Mouse (Mus musculus) liver, adult 2 months (tissue): ENCODE results near the gene Hhex. TPM values are rescaled to one million over a fixed set of nuclear protein-coding genes. Genes with fewer than 3 reads are reported as not detected.

Source experiments
- DNase-seq: peaks from one replicate; pipeline ENCODE4 v3.0.0-alpha.2; 2011; ENCODE audit warnings: low read depth, low spot score; ENCODE audit errors: extremely low read depth
- H3K27ac ChIP-seq: fragments of 200-500 bp; replicated peaks from 2 replicates; pipeline ENCODE4 v1.5.1; 2012; ENCODE audit warnings: low read depth, mild to moderate bottlenecking, control low read depth, inconsistent platforms, low read length; ENCODE audit not compliant: insufficient read depth
- H3K27me3 ChIP-seq: fragments of 200-500 bp; 2 replicates; pipeline ENCODE4 v1.6.1; 2012; ENCODE audit warnings: mild to moderate bottlenecking, moderate library complexity, low read length, inconsistent platforms; ENCODE audit not compliant: control insufficient read depth, insufficient read depth
- H3K36me3 ChIP-seq: fragments of 200-500 bp; 2 replicates; pipeline ENCODE4 v1.6.1; 2012; ENCODE audit warnings: low read length, inconsistent platforms; ENCODE audit not compliant: control insufficient read depth, insufficient read depth
- H3K4me1 ChIP-seq: fragments of 200-500 bp; 2 replicates; pipeline ENCODE4 v1.6.1; 2011; ENCODE audit warnings: low read length; ENCODE audit not compliant: control insufficient read depth, insufficient read depth
- H3K4me3 ChIP-seq: fragments of 200-500 bp; 2 replicates; pipeline ENCODE4 v1.5.1; 2011; ENCODE audit warnings: low read depth, mild to moderate bottlenecking, control low read depth, low read length, moderate library complexity; ENCODE audit not compliant: insufficient read depth
- H3K79me2 ChIP-seq: fragments of 200-500 bp; 2 replicates; pipeline ENCODE4 v1.6.1; 2012; ENCODE audit warnings: inconsistent platforms, mild to moderate bottlenecking, low read length, moderate library complexity; ENCODE audit not compliant: control insufficient read depth, insufficient read depth
- H3K9ac ChIP-seq: fragments of 200-500 bp; 2 replicates; pipeline ENCODE4 v1.6.1; 2012; ENCODE audit warnings: low read depth, mild to moderate bottlenecking, control low read depth, inconsistent platforms, low read length
- CTCF ChIP-seq: fragments of 200-500 bp; IDR thresholded peaks from 2 replicates; pipeline ENCODE4 v1.5.1; 2011; ENCODE audit warnings: low read depth, low read length, control low read depth
- POLR2A ChIP-seq: fragments of 200-500 bp; IDR thresholded peaks from 2 replicates; pipeline ENCODE4 v1.6.1; 2011; ENCODE audit warnings: low read length, control low read depth; ENCODE audit not compliant: insufficient read depth; ENCODE audit errors: extremely low read depth
- WGBS: fragments of 180-500 bp; shearing (Covaris S2); methylation state at CpG from one replicate; pipeline ENCODE4 v1.1.7; 2018; 5-methylcytosine and 5-hydroxymethylcytosine counted together
- polyA plus RNA-seq: library from polyadenylated mRNA; depleted of rRNA; stranded (reverse); fragments of >200 nt; gene quantifications from 2 replicates; pipeline ENCODE4 v1.2.3, GENCODE M21; 2012
- total RNA-seq: library from RNA; depleted of rRNA; stranded (reverse); fragments of >200 nt; gene quantifications from 2 replicates; pipeline ENCODE4 v1.2.3, GENCODE M21; 2014

Hhex gene
- total and polyA plus RNA-seq, 2 experiments: 15.9 to 107 TPM

DNA sequence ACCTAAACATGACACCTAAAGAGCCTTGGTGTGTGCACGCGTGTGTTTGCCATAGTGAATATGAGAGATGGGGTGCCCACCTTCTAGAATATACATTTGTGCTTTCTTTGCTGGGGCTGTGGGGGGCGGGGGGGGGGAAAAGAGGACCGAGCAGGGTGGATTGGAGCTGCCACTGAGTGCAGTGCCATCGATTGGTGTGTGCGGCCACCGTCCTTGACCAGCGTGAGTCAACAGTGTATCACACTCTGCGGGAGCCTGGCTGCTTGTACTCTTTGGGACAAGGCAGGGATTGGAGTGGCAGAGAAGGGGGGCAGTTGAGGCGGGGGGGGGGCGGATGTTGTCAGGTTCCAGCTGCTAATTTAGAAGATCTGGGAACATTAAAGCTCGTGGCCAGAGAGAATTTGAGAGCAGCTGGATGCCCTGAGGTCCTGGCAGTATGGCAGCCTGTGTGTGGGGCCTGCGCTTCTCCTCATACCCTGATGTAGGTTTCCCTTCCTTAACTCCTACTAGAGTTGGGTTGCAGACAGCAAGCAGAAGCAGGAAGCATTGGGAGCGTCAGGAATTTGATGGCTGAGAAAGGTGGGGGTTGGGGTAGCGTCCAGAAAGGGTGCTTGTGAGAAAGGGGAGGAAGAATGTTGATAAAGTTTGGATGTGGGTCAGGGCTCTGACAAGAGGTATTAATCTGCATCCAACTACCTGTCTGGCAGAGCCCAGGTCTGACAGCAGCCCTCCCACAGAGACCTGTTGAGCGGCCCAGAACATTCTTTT is 6.3 kb downstream of the Hhex start:
- Histone ChIP-seq H3K4me3 (no peak overlapping the region), H3K9ac (peak overlapping the region; percentile 30), H3K36me3 (peaks cover 28% of the 10 kb centered on the region), H3K79me2 (no peaks in the 10 kb centered on the region), H3K4me1 (peaks cover 34% of the 10 kb centered on the region), H3K27ac (peak overlapping the region; percentile 83), H3K27me3 (no peaks in the 10 kb centered on the region)
- whole genome bisulfite sequencing: 37% methylated on average over 16 of the region's 16 CpGs
- peak; percentile 85 for DNase-seq
- TF ChIP-seq POLR2A: no peak
- TF ChIP-seq CTCF: no peak

DNA sequence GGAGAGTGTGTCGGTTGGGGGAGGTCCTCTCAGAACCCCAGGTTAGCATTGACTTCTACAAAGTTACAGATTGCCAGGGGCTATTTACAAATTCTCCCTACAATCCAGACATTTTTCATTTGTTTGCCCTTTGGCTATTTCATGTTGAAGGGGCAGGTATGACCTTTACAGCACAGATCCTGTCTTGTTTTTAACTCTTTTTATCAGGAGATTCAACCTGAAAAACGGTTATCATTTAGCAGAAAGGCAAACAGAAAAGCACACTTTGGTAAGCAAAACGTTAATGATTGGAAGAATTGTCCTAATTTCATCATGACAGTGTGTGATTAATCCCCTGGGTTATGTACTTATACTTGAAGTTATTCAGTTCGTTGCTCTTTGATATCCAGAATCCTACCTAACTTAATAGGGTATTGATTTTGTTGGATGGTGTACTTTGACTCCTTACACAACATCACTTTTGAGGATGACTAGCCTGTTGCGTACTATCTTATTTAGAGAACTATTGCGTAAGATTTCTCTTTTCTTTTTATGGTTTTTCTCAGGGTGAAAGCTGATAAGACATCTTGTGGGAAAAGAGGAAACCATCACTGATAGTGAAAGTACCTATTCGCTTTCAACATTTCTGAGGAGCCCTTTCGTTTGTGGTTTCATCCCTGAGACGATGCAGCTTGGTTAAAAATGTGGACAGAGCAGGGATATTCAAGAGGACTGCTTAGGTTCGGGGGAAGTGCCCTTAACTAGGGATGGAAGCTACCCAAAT is 8.1 kb downstream of the Hhex start:
- no peak for TF ChIP-seq CTCF
- TF ChIP-seq POLR2A: no peak
- H3K27me3 ChIP-seq: no peaks in the 10 kb centered on the region
- H3K9ac ChIP-seq: 0 out of 2 replicates have a peak overlapping the region, but pooled peaks have one; percentile 45
- peak; percentile 100 for DNase-seq
- H3K27ac ChIP-seq: peak overlapping the region; percentile 83
- H3K36me3 ChIP-seq: peaks cover 14% of the 10 kb centered on the region
- peaks cover 37% of the 10 kb centered on the region for H3K4me1 ChIP-seq
- 20% methylated on average over 10 of the region's 10 CpGs for WGBS
- H3K79me2 ChIP-seq: no peaks in the 10 kb centered on the region
- no peak overlapping the region for H3K4me3 ChIP-seq

DNA sequence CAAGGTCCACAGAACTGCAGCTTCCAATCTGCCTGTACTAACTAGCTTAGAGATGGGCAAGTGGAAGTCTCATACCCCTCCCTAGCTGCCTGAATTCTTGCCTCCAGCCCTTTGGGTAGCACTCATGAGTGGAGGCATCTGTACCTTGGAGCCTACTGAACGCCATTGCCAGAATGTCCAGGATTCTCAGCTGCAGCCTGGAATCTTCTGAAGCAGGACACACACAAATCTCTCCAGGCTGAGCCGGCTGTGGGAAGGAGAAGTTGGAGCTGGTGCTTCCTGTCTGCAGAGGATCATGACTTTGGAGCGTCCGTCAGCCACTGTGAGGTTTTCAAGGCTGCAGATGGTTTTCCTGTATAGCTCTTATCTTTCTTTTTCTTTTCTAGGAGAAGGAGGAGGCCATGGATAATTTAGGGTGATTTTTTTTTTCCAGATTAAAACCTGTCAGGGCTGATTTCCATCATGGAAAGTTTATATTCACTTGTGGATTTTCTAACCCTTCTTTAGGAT is 9.1 kb downstream of the Hhex start:
- Histone ChIP-seq H3K27ac (peak overlapping the region; percentile 43), H3K4me3 (no peak overlapping the region), H3K4me1 (peaks cover 36% of the 10 kb centered on the region), H3K9ac (no peak overlapping the region; the same call in 1 of the 2 replicates), H3K27me3 (no peaks in the 10 kb centered on the region), H3K36me3 (peaks cover 13% of the 10 kb centered on the region), H3K79me2 (no peaks in the 10 kb centered on the region)
- TF ChIP-seq CTCF (no peak), POLR2A (no peak)
- 32% methylated on average over 4 of the region's 4 CpGs for WGBS
- no peak for DNase-seq

DNA sequence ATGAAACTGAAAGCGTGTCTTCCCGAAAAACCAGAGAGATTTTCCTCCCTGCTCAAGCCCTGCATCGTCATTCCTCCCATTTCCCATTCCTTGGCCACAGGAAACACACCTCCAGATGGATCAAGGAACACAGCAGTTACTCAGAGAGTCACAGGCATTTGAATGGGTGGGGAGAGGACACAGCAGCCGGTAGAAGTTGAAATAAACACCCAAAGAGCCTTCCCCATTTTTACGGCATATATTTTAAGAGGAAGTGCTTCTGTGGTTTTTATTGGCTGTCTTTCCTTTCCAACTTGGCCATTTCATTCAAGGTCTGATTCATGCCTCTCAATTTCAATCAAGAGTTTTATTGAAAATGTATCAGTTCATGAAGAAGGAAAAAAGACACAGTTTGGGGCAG is 13.6 kb downstream of the Hhex start:
- Histone ChIP-seq H3K4me1 (peaks cover 11% of the 10 kb centered on the region), H3K79me2 (no peaks in the 10 kb centered on the region), H3K27me3 (no peaks in the 10 kb centered on the region), H3K4me3 (peak overlapping the region; percentile 46; the same call in 1 of the 2 replicates), H3K9ac (no peak overlapping the region), H3K27ac (no peak overlapping the region), H3K36me3 (peaks cover 2% of the 10 kb centered on the region; the same call in 1 of the 2 replicates)
- no peak for TF ChIP-seq CTCF
- TF ChIP-seq POLR2A: no peak
- 81% methylated on average over 5 of the region's 5 CpGs for WGBS
- DNase-seq: no peak

DNA sequence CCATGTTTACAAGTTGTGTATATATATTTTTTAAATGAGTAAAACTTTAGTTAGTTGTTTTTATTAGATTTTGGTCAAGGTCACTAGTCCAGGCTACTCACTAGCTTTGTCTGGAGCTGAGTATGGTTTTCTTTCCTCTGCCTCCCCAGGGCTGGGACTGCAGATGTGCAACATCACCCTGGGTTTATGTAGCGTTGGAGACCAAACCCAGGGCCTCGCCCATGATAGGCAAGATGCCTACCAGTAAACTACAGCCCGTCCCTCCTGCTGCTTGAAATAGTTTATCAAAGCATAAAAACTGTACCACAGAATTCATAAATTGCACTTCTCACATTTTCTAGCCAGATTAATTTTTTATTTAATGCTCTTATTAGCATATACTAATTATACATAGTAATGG is 14.6 kb downstream of the Hhex start:
- Histone ChIP-seq H3K79me2 (no peaks in the 10 kb centered on the region), H3K27ac (no peak overlapping the region), H3K36me3 (peaks cover 2% of the 10 kb centered on the region; the same call in 1 of the 2 replicates), H3K4me3 (no peak overlapping the region), H3K27me3 (no peaks in the 10 kb centered on the region), H3K9ac (no peak overlapping the region), H3K4me1 (peaks cover 5% of the 10 kb centered on the region; the same call in 1 of the 2 replicates)
- DNase-seq: no peak
- 99% methylated on average over 3 of the region's 3 CpGs for WGBS
- TF ChIP-seq CTCF: no peak
- no peak for TF ChIP-seq POLR2A
